Mouse (Mus musculus): Measurements from ENCODE around the gene Ciita. TPM values are rescaled to one million over a fixed set of nuclear protein-coding genes. Genes with fewer than 3 reads are reported as not detected.

Gene Ciita
- polyA plus RNA-seq, 1 experiment = 0.08 TPM

DNA sequence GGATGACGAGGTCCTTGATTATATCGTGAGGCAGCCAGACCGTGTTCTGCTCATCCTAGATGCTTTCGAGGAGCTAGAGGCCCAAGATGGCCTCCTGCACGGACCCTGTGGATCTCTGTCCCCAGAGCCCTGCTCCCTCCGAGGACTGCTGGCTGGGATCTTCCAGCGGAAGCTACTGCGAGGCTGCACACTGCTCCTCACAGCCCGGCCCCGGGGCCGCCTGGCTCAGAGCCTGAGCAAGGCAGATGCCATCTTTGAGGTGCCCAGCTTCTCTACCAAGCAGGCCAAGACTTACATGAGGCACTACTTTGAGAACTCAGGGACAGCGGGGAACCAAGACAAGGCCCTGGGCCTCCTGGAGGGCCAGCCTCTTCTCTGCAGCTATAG lies 31.3 kb downstream of the Ciita start:
- DNase-seq (ENCODE audit: extremely low spot score in 1 of 2, low spot score in 1 of 2) = no peak

DNA sequence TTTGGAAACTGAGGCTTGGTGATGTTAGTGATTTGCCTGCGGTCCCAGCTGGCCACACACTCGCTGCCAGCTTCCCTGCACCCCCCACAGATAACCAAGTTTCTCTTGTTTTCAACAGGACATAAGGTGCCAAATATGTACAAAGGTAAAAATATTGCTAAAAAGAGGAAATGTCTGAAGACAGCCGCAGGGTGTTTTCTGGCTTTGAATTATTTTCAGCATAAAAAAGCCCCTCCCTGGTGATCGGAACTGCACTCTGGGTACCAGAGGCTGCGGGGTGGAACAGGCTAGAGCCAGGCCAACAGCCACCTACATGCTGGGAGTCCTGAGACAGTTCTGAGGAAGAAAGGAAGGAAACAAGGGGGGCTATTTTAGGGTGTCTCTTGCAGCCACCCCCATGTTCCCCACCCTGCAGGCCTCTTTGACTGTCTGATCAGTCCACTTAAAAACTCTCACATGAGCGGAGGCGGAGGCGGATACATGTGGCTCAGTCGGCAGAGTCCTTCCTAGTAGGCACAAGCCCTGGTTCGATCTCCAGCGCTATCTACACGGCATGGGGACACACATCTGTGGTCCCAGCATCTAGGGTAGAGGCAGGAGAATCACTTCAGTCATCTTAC lies 36.2 kb downstream of the Ciita start:
- DNase-seq (ENCODE audit: extremely low spot score in 1 of 2, low spot score in 1 of 2) = no peak

DNA sequence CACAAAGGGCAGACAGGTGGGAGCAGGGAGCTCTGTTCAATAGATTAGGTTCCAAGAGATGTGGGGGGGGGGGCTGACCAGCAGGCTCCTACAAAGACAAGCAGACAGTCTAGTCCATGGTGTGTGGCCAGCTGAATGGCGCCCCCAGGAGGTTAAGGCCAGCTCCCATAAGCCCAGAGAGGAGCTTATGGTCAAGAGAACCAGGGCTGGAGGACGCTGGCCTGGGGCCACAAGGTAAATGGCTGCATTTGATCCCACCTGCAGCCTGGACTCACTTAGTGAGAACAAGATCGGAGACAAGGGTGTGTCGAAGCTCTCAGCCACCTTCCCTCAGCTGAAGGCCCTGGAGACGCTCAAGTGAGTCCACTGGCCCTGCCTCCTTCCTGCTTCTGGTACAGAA lies 38.2 kb downstream of the Ciita start:
- no peak for DNase-seq (ENCODE audit: extremely low spot score in 1 of 2, low spot score in 1 of 2)

DNA sequence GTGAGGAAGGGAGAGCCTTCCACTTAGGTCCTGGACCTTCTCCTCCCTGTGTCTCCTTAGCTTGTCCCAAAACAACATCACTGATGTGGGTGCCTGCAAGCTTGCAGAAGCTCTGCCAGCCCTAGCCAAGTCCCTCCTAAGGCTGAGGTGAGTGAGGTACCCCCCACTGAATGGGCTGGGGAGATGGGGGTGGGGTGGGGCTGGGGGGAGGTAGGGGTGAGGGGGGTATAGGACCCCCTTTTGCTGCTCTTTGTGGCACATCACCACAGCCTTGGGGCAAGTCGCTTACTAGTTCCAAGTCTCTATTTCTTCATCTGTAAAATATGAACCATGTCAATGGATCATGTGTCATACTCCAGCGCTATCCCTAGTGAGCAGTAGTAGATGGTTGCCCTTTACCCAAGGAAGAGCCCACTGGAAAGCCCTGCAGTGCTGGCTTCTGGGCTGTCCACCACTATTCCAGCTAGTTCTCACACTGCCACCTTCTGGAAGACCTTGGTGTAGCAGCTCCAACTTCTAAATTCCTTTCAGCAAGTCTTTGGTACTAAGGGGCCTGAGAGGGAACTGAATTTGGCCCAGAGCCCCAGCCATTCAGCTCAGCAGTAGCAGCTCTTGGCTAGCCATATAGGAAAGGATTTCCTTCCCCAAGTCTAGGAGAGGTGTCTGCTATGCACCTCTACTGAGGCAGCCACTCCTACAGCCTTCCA lies 41.2 kb downstream of the Ciita start:
- peak; percentile 55 to 94 for DNase-seq (ENCODE audit: extremely low spot score in 1 of 2, low spot score in 1 of 2)

DNA sequence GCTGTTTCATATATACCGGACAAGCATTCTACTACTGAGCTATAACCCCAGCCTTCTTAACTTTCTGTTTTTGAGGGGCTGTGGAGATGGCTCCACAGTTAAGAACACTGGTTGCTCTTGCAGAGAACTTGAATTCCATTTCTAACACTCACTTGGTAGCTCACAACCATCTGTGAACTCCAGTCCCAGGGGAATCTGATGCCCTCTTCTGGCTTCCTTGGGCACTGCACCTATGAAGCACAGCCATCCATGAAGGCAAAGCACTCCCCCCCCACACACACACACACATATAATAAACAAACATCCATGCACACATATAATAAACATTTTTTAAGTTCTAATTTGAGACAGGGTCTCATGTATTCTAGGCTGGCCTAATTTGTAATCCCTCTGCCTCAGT lies 43.0 kb downstream of the Ciita start:
- peak in 1 of 2 experiments; percentile 87 for DNase-seq (ENCODE audit: extremely low spot score in 1 of 2, low spot score in 1 of 2)

DNA sequence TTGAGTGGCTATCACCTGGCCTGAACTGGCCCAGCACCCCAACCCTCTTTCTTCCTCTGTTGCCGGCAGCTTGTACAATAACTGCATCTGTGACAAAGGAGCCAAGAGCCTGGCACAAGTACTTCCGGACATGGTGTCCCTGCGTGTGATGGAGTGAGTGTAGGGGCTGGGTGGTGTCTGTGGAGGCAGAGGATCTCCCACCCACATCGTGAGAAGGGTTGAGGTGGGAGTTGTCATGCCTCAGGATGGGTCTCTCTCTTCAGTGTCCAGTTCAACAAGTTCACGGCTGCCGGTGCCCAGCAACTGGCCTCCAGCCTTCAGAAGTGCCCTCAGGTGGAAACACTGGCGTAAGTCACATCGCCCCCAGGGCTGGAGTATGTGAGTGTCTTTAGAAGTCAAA lies 43.8 kb downstream of the Ciita start:
- DNase-seq (ENCODE audit: extremely low spot score in 1 of 2, low spot score in 1 of 2) = no peak

DNA sequence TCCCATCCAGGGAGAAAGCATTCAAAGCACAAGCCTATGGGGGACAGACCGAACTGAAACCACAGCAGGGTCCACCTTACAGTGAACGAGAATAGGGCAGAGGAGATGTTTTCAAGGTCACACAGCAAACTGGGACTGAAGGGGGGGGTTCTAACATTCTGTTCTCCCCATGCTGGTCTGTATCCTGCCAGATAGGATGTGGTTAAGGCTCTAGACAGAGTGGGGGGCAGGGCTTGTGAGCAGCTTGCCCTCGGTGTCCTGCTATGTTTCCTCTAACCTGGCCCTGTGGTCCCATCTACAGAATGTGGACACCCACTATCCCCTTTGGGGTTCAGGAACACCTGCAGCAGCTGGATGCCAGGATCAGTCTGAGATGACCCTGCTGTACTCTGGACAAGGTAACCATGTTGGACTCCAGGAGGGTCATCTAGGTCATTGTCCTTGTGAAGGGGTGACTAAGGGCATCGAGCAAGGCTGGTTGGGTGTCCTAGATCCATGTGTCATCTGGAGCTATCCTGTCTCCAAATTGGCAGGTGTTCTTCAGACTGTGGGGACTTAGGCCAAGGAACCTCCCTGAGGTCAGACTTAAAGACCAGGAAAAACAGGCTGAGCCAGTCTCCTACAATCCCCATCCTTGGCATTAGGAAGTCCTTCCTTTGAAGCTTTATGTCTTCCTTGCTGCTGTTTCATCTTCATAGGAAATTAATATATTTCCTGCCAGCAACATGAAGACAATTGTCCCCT lies 45.2 kb downstream of the Ciita start:
- DNase-seq (ENCODE audit: extremely low spot score in 1 of 2, low spot score in 1 of 2) = no peak

DNA sequence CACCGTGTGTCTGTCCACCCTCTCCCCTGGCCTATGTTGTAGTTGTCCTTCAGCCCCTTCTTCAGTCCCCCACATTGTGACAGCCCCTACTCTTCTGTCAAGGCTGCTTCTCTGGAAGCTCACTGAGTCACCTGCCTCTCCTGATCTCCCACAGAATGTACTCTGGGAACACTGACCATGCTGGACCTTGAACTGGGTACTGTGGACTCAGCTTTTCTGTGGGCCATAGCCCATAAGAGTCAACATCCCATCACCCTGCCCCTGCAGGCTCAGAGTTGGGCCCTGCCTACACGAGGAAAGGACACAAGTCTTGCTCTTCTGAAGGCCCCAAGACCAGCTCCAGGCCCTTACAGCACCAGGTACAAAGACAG lies 45.7 kb downstream of the Ciita start:
- DNase-seq (ENCODE audit: extremely low spot score in 1 of 2, low spot score in 1 of 2) = no peak

DNA sequence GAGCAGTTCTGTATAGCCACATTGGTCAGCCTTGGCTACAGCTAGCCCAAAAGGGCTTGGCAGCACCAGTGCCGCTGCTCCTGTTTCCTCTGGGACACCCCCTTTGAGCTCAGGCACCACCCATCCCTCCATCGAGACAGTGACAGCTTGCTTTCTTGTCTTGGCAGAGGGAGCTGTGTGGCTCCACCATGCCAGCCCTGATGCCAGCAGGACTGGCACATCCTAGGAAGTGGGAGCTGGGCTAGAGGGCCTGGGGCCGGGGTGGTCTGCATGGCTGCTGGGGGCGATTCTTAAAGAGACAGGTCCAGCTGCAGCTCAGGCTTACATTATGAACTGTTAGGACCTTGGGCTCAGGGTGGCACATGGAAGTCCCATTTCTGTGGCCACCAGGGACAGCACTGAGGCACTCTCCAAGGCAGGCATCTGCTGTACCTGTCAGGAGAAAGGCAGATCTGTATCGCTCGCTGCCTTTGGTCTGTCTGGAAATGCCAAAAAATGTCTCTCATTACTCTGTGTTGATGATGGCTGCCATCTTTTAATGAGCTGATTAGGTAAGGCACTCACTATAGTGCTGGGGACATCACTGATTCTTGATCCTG lies 47.3 kb downstream of the Ciita start:
- no peak for DNase-seq (ENCODE audit: extremely low spot score in 1 of 2, low spot score in 1 of 2)

DNA sequence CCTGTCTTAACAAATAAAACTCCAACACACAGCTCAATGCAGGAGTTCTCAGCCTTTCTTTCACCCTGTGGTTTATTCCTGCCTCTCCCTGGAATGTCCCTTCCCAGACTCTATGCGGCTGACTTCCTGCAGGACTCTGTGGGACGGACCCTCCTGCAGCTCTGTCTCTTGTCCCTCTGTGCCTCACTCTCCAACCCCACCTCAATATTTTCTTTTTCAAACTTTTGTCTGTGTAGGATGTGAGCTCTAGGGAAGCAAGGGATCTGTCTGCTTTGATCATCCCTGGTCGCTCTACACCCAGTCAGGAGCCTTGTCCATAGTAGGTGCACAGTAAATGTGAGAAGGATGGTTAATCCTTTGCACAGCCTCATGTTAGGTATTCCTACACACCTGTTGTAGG lies 48.5 kb downstream of the Ciita start:
- DNase-seq (ENCODE audit: extremely low spot score in 1 of 2, low spot score in 1 of 2) = no peak

DNA sequence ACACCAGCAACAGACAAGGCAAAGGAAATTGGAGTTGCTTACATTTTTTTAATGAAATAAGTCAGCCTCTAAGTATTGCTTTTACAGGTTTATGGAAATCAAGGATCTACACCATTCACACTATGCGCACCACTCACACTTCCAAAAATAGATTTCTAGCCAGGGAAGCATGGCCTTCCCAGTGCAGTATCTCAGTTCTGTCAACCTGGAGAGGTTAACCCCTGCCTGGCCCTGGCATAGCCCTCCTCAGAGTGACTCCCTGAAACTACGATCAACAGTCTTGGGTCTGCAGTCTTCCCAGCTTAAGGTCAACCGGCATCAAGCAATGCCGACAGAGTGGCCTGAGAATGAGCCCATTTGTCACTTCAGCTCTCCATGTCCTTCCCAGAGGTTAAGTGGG lies 50.3 kb downstream of the Ciita start:
- DNase-seq (ENCODE audit: extremely low spot score in 1 of 2, low spot score in 1 of 2) = no peak

DNA sequence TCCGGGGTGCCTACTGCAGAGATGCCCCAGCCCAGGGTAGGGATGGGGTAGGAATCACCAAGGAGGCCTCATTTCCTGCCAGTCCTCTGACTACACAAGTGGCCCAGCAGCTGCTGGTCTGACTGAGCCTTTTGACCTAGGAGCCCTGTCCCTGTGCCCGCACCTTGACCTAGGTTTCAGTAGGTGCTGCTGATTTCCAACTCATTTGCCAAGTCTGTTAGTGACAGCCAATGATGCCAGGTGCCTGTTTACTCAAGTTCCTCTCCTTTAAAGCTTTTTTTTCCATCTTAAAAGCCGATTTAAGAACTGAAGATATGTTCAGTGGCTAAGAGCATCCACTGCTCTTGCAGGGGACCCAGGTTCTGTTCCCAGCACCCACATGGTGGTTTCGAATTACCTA lies 53.9 kb downstream of the Ciita start:
- no peak for DNase-seq (ENCODE audit: extremely low spot score in 1 of 2, low spot score in 1 of 2)

DNA sequence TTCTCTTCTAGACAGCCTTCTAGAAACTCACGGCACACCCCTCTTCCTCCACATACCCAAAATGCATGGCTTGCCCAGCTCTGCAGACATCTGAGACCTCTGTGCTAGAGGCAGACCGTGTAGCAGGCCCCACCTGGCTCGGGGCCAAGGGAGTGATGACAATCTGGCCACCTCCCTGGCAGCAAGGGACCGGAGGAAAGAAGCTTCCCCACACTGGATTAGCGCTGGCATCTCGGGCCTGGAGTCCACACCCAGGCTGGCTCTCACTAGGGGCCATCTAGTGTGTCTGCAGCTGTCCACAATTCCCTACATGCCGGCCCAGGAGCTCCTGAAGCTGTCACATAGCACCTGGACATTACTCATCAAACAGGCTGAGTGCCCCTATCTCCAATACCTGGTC lies 54.7 kb downstream of the Ciita start:
- no peak for DNase-seq (ENCODE audit: extremely low spot score in 1 of 2, low spot score in 1 of 2)

DNA sequence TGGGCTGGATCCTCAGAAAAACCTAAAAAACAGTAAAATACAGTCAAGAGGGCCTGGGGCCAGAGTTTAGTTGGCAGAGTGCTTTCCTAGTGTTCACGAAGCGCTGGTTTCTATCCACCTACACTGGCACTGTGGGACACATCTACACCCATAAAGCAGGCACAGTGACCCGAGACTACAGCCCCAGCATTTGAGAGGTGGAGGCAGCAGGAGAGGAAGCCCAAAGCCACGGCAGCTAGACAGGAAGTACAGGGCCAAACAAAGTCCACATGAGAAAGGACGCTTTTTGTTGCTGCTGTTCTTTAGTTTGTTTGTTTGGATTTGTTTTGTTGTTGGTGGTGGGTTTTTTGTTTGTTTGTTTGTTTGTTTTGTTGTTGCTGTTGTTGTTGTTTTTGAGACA lies 56.5 kb downstream of the Ciita start:
- DNase-seq (ENCODE audit: extremely low spot score in 1 of 2, low spot score in 1 of 2) = no peak

DNA sequence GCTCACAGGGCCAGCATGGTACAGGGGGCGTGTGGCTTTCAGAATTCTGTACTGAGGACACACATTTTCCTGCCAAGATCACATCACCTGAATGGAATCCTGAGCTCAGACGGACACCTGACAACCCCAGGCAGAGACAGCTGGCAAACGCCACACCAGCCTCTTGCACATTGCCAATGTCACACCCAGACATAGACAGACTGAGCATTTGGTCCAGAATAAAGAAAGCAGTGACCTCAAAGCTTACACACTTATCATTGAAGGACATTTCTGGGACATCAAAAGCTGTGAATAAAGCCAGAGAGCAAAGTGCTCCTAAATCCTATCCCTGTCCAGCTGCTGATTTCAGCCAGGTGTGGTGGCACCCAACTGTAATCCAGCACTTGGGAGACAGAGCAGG lies 57.1 kb downstream of the Ciita start:
- no peak for DNase-seq (ENCODE audit: extremely low spot score in 1 of 2, low spot score in 1 of 2)

DNA sequence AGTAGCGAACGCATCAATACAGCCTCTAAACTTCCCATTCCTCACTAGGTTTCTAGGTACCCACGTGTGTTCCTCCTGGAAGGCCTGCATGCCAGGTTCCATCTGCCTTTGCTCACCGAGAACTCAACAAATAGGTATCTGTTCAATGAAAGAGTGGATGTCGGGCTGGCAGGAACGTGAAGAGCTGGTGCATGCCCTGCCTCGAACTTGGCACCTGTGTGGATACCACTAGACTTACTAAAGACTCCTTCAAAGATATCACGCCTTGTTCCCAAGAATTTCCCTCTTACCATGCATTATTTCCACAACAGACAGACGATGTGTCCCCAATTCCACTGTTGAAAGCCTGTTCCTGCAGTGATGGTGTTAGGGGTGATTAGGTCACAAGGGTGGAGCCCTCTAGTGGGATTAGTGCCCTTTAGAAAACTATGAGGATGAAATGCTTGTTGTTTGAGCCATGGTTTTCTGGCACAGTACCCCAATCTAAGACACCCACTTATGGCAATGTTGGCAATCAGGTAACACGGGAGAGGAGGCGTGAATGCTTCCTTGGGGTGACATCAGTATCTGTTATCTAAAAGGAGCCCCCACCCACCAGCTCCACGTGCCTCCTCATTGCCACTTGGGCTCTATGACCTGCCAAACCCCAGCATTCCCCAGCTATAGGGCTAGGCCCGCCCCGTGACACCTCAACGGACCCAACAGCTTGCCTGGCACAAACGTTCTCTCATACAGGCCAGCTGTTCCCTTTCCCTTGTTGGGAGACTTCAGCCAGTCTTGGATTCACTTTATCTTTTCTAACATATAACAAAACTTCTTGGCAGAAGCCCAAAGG lies 61.1 kb downstream of the Ciita start:
- DNase-seq (ENCODE audit: extremely low spot score in 1 of 2, low spot score in 1 of 2) = no peak

DNA sequence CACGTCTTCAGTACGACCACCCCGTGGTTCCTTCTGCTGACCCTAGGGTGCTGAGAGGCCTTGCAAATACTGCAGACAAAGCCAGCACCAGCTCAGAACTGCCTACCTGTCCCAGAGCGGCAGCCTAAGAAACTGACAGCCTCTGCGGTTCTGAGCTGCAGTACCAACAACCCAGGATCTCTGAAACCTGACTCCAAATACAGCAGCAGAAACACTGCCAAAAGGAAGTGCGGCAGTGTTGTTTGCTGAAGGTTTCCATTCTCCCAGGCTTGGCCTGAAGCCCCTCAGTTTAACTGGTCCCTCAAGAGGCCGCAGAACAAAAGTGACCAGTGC lies 61.7 kb downstream of the Ciita start:
- no peak for DNase-seq (ENCODE audit: extremely low spot score in 1 of 2, low spot score in 1 of 2)

DNA sequence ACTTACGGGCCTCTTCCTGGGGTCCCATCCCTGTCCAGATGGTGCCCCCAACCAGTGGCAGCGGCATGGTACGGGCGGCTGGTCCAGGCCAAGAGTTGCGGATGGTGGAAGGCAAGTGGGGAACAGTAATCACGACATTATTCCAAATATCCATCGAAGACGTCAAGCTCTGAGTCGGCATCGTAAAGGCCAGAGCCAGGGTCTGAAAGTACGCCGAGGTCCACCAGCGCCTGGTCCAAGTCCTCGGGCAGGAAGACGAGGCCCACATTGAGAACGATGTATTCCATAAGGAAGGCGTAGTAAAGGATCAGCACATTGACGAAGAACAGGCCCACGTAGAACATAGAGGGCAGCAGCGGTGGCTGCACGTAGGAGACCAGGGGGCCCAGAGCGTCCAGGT lies 62.4 kb downstream of the Ciita start:
- DNase-seq (ENCODE audit: extremely low spot score in 1 of 2, low spot score in 1 of 2) = no peak

DNA sequence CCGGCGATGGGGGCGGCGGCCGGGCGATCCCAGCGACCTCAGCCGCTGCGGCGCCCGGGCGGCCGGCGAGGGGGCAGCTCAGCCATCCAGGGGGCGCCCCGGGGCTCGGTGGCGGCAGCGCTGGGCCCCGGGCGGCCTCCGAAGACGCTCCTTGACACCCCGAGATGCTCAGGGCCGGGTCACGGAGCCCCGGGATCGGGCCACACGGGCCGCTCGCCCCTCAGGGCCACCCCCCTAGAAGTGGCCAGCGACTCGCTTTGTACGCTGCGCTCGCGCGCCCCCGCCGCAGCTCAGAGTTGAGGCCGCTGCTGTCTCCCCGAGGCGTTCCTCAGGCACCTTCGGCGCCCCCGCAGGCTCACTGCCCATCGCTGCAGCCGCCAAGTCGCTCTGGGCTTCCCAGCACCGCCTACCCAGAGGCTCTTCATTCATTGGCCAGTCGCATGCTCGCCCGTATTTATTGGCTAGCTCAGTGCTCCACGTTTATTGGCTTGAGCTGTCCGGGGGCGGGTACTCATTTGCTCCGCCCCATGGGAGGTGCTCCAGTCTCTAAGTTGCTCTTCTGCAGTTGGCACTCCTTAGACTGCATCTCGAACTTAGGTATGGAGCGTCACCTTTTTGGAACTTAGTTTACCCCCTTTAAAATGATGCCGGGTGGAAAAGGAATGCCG lies 63.0 kb downstream of the Ciita start, which contains the start of gene Dexi:
Gene Dexi (minus strand): TSS at position 357 of the 668 bp plus-strand sequence.
- peak; percentile 97 to 98 for DNase-seq (ENCODE audit: extremely low spot score in 1 of 2, low spot score in 1 of 2)

DNA sequence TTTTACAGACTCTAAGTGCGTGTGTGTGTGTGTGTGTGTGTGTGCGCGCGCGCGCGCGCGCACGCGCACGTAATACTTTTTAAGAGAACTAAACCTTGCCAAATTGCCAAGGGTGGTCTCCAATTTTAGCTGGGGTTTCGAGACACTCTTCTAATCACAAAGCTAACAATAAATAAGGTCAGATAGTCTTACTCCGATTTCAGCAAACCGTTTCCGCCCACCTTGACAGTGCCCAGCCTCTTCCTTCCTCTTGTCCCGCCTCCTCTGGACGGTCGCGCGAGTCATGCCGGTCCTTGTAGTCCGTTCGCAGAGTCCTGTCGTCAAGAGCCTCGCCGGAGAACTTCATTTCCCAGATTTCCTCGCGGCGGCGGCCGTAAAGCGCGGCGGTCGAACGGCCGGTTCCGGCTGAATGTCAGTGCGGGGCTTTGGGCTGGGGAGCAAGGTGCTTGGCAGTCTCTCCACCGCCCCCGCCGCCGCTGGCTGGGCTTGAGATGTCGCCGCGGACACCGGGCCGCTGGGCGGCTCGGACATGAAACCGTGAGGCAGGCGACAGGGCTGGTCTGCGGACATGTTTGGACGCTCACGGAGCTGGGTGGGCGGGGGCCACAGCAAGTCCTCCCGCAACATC lies 65.2 kb downstream of the Ciita start, which contains the start of gene Clec16a:
Gene Clec16a (plus strand): TSS at position 345 of the 628 bp plus-strand sequence.
- DNase-seq (ENCODE audit: extremely low spot score in 1 of 2, low spot score in 1 of 2) = peak; percentile 95 to 97
